Mouse (Mus musculus) left cerebral cortex, adult 2 months (tissue): Measurements from ENCODE around the gene Bri3. TPM values are rescaled to one million over a fixed set of nuclear protein-coding genes. Genes with fewer than 3 reads are reported as not detected.
A peak's percentile ranks its signal among the peaks of the same experiment; 100 is the strongest.

Experiments used
- DNase-seq, 2 experiments: peaks; one replicate each; pipeline ENCODE4 v3.0.0; 2021 to 2022; ENCODE audit warnings: low spot score in 2 of 2, mixed read lengths in 1 of 2; ENCODE audit errors: extremely low spot score in 1 of 2
- H3K27ac ChIP-seq: fragments of 200-600 bp; 2 replicates; pipeline ENCODE4 v1.8.1; 2022
- H3K4me3 ChIP-seq: fragments of 200-600 bp; 2 replicates; pipeline ENCODE4 v1.8.1; 2022
- CTCF ChIP-seq: fragments of 200-600 bp; IDR thresholded peaks from 2 replicates; pipeline ENCODE4 v1.8.1; 2022; ENCODE audit warnings: antibody characterized with exemption, mild to moderate bottlenecking, moderate library complexity
- intact Hi-C: fragments of 180-260 bp; cut with DNase I; formaldehyde crosslinking; loops from one replicate; pipeline ENCODE4 v1.15.1; 2025
- total RNA-seq, 2 experiments: library from RNA; stranded (reverse); gene quantifications; 2 replicates each; pipeline ENCODE4 v1.2.3; 2021

The Bri3 gene
- total RNA-seq, 2 experiments from 2014 or later: 65.5 to 72.7 TPM

GRCm38 (mm10) chr5:144269926-144270325 is 25.7 kb downstream of the Bri3 start:
- intact Hi-C loops: no loop called here
- no peak overlapping the region for H3K27ac ChIP-seq
- H3K4me3 ChIP-seq: no peak overlapping the region
- TF ChIP-seq CTCF: no peak
- DNase-seq: no peak

- Histone ChIP-seq H3K27ac (no peak overlapping the region), H3K4me3 (no peak overlapping the region)
- no peak for TF ChIP-seq CTCF
- DNase-seq: no peak
- intact Hi-C loops: no loop called here
These were observed 26.2 kb downstream of the Bri3 start for GRCm38 (mm10) chr5:144270420-144270819.

- DNase-seq: no peak
- no peak for TF ChIP-seq CTCF
- intact Hi-C loops: no loop called here
- H3K4me3 ChIP-seq: no peak overlapping the region
- H3K27ac ChIP-seq: no peak overlapping the region
These were observed 26.9 kb downstream of the Bri3 start for GRCm38 (mm10) chr5:144271118-144271517.

GRCm38 (mm10) chr5:144271772-144272171 is 27.5 kb downstream of the Bri3 start:
- intact Hi-C loops: no loop called here
- no peak for DNase-seq

GRCm38 (mm10) chr5:144274904-144275303 is 30.7 kb downstream of the Bri3 start:
- Histone ChIP-seq H3K27ac (no peak overlapping the region), H3K4me3 (no peak overlapping the region)
- intact Hi-C loops: no loop called here
- no peak for TF ChIP-seq CTCF
- DNase-seq: no peak

More at GRCm38 (mm10) chr5:144271772-144272171, 27.5 kb downstream of the Bri3 start:
- Histone ChIP-seq H3K27ac (no peak overlapping the region), H3K4me3 (no peak overlapping the region)
- no peak for TF ChIP-seq CTCF

GRCm38 (mm10) chr5:144276898-144277630 is 32.8 kb downstream of the Bri3 start:
- Histone ChIP-seq H3K27ac (no peak overlapping the region), H3K4me3 (no peak overlapping the region)
- TF ChIP-seq CTCF: no peak
- intact Hi-C loops: no loop called here
- no peak for DNase-seq

GRCm38 (mm10) chr5:144278374-144278960 is 34.2 kb downstream of the Bri3 start:
- Histone ChIP-seq H3K27ac (no peak overlapping the region), H3K4me3 (no peak overlapping the region)
- intact Hi-C loops: no loop called here
- no peak for TF ChIP-seq CTCF
- DNase-seq: no peak

- intact Hi-C loops: no loop called here
These were observed 34.9 kb downstream of the Bri3 start for GRCm38 (mm10) chr5:144279081-144279541.

GRCm38 (mm10) chr5:144279926-144280325 is 35.7 kb downstream of the Bri3 start:
- Histone ChIP-seq H3K4me3 (no peak overlapping the region), H3K27ac (no peak overlapping the region)
- intact Hi-C loops: no loop called here
- DNase-seq: no peak
- TF ChIP-seq CTCF: no peak

More at GRCm38 (mm10) chr5:144279081-144279541, 34.9 kb downstream of the Bri3 start:
- Histone ChIP-seq H3K4me3 (no peak overlapping the region), H3K27ac (no peak overlapping the region)
- DNase-seq: no peak
- TF ChIP-seq CTCF: no peak

- Histone ChIP-seq H3K4me3 (no peak overlapping the region), H3K27ac (no peak overlapping the region)
- peak in 1 of 2 experiments; percentile 26 for DNase-seq
- TF ChIP-seq CTCF: no peak
- intact Hi-C loops: no loop called here
These were observed 38.4 kb downstream of the Bri3 start for GRCm38 (mm10) chr5:144282470-144283260.

GRCm38 (mm10) chr5:144283551-144284031 is 39.4 kb downstream of the Bri3 start:
- Histone ChIP-seq H3K4me3 (no peak overlapping the region), H3K27ac (no peak overlapping the region)
- intact Hi-C loops: no loop called here
- DNase-seq: no peak
- no peak for TF ChIP-seq CTCF

GRCm38 (mm10) chr5:144284599-144284998 is 40.4 kb downstream of the Bri3 start:
- TF ChIP-seq CTCF: no peak
- DNase-seq: no peak
- Histone ChIP-seq H3K4me3 (no peak overlapping the region), H3K27ac (no peak overlapping the region)
- intact Hi-C loops: no loop called here
